Mouse (Mus musculus): ENCODE measurements around the gene Gpat2.

The Gpat2 gene

DNA sequence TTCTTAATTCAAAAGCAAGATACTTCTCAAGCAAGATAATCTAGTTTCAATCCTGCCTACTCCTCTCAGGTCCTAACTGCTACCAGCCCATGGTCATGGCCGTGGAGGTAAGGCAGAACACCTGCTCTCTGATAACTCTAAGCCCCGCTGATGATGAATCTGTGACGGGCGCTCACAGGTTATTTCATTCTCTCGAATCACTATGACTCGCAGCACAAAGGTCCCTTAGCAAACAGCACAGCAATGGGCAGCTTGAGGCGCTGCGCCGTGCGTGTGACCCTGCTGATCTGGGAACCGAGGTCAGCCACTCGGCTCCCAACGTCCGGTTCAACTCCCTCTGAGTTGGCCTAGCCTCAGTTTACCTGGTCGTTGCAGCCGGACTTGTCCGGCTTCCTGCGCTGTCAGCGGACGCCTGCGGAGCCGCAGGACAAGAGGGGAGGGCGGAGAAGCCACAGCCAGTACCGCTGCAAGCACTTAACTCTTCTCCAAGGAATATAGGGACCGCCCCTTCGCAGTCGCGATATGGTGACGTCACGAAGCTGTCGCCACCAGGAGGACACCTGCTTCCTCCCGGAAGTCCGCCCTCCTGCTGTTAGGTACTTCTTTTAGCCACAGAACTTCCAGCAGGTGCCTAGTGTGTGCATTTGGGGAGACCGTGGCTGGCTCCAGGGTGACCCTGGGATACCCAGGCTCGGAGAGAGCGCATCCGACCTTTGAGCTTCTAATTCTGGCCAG, 19.2 kb downstream of the Gpat2 start, which contains the start of gene Fahd2a:
Fahd2a (minus strand) TSS at position 511 of the 735 bp plus-strand sequence.
- DNase-seq (ENCODE audit: low spot score in 2 of 2), result peak; percentile 94

DNA sequence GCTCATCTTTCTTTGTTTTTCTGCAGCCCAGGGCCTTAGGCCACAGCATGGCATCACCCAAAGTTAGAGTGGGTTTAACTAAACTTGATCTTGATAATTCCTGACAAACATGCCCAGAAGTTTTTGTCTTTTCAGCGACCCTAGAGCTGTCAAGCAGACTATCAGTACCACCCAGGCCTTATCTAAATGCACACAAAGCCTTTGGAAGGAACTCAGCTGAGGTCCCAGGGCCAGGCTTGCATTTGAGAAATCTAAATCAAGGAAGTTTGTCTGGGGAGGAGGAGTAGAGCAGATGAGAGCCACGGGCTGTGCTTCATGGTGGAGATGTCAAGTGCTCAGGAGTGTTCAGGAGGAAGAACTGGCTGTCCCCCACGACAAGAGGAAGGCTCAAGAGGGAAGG, 21.8 kb downstream of the Gpat2 start:
- DNase-seq (ENCODE audit: low spot score in 2 of 2), result no peak

DNA sequence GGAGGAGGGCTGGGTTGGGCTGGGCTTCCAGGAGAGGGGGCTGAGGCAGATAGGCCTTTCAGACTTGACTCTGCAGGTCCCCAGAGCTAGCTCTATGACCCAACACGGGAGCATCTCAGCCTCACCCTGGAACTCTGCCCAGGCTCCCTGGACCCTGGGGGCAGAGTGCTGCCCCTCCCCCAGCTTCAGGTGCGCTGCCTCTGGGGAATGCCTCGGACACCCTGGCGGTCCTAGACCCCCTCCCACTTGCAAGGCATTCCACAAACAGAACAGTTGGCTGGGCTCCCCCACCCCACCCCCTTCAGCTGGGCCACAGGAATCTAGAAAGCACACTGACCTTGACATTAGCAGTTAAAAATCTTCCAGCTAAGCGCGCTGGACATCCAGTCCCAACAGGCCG, 24.7 kb downstream of the Gpat2 start:
- DNase-seq (ENCODE audit: low spot score in 2 of 2), result no peak

DNA sequence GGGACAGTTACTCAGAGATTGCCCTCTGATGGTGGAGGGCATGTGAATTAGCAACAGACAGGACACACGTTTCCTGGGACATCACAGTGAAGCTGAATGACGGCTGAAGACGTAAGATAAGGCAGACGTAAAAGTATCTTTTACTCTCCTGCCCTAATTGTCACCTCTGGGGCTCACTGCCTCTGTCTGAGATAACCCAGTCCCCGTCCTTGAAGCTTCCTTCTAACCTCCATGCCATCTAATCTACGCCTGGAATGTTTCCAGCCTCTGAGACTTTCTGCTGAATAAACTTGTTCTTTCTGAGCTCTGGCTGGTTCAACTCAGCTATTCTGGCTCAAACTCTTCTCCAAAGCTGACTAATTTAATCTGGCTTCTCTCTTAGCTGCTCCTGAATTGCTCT, 26.7 kb downstream of the Gpat2 start:
- DNase-seq (ENCODE audit: low spot score in 2 of 2), result no peak

DNA sequence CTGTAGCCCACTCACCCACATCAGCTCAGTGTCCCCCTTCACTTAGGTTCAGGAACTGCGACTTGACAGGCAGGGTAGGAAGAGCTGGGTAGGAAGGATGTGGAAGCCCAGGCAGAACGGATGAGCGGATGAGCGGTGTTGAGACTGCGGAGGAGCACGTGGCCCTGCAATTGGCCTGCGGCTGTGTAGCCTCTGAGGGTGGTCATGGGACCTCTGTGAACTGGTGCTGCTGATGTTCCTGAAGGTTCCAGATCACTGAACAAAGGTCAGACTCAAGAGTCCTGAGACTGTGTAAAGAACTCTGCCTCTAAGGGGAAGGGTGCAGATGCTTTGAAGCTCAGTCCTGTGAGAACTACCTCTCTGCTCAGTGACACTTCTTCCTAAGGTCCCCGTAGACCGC, 28.1 kb downstream of the Gpat2 start:
- DNase-seq (ENCODE audit: low spot score in 2 of 2), result no peak

DNA sequence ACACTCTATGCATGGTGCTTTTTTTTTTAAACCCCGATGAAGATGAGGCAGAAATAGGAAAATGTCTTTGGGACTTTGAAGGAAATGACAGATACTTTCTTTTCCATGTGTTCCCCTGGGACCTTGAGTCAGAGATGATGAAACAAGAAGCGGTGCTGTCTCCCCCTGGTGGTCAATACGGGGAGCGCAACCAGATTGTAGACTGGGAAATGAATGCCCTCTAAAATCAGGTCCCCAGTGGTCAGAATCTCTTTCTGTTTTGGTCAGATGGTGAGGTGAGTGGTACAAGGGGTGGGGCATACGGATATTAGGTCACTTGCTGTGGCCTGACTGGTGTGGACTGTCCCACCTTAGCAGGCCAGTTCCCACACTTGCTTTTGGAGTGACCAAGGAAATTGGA, 28.8 kb downstream of the Gpat2 start:
- DNase-seq (ENCODE audit: low spot score in 2 of 2), result peak; percentile 72 to 80

DNA sequence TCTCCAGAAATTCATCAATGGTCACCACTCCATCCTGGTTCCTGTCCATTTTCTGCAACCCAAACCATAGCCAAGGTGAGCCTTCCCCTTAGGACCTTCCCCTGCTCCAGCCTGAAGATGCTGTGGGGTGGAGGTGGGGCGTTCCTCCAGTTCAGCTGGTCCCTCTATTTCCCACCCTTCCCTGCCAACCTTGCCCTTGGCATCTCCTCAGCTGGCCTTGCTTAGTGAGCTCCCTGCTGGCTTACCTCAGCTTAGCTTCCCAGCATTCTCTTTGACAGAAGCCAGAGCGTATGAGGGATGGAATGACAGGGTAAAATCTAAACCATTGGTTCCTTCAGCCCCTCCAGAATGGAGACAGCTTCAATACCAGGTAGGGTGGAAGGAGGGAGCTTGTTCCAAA, 34.3 kb downstream of the Gpat2 start:
- DNase-seq (ENCODE audit: low spot score in 2 of 2), result no peak

DNA sequence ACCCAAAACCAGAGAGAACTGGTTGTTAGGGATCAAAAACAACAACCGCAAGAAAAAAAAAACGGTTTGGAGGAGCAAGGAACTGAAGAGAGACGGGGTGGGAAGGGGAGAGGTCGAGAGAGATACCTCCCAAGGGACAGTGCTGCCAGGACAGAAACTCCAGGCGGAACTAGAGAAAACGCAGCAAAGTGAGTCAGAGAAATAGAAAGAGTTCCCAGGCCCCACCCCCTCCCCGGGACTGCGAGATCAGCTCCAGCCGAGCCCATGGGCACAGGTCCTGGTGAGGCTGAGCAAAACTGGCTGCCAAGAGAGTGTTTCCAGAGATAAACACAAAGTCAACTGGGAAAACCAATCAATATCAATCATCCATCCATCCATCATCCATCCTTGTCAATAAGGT, 36.4 kb downstream of the Gpat2 start:
- DNase-seq (ENCODE audit: low spot score in 2 of 2), result no peak

DNA sequence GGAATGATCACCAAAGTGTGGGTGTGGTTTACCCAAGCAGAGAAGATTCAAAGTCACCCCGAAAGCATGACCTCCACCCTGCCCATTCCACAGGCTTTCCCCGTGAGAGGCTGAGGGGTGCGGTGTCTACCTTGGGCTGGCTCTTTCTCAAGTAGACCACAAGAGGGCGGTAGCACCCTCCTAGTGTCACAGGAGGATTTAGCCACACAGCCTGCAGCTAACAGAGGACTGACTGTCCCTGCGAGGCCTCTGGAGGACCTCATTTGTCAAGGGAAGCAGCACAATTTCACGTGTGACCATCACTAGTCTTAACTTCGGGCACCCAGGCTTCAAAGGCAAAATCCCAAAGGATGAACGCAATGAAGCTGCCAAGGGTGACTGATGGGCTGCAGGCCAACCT, 37.3 kb downstream of the Gpat2 start:
- DNase-seq (ENCODE audit: low spot score in 2 of 2), result peak; percentile 68 to 80

DNA sequence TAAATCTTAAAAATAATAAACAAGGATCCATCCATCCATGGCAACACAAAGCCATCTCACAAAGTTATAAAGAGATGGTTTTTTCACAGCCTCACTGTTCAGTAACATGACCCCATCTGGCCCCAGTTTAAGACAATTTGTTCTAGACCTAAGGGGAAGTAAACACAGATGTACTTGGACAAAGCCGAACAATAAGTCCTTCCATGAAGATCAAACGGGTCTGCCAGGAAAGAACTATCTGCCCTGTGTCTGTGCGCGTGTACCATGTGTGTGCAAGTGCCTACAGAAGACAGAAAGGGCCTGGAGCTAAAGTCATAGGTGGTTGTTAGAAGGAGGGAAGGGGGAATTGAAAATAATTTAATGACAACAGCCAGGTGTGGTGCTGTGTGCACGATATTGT, 45.2 kb downstream of the Gpat2 start:
- no peak for DNase-seq (ENCODE audit: low spot score in 2 of 2)

DNA sequence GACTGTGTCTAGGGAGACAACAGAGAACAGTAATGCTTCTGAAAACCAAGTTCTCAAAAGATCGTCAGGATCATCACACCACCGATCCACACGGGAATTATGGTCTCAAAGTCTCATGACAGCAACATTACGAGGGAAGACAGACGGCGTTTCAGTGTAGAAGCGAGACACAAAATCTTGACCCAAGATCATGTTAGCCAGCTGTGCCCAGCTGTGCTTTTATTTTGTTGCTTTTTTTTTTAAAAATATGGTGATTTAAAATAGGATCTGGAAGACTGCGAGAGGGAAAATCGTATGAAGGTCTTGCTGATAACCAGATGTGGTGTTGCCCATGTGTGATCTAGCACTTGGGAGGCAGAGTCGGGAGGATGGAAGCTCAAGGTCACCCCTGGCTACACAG, 45.7 kb downstream of the Gpat2 start:
- DNase-seq (ENCODE audit: low spot score in 2 of 2), result no peak

DNA sequence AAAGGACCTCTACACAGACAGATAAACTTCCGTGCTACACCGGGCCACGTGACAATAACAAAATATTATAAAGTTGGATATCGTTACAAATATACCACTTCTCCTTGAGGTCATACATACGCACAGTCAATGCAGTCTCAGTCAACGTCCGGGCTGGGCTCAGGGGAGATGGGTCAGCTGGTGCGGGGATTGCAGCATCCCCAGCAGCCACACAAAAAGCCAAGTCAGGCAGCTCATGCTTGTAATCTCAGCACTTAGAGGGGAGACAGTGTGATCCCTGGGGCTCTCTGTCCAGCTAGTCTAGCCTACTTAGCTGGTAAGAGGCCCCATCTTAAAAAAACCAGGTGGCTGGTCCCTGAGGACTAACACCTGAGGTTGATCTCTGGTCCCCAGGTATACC, 46.3 kb downstream of the Gpat2 start:
- DNase-seq (ENCODE audit: low spot score in 2 of 2), result no peak

DNA sequence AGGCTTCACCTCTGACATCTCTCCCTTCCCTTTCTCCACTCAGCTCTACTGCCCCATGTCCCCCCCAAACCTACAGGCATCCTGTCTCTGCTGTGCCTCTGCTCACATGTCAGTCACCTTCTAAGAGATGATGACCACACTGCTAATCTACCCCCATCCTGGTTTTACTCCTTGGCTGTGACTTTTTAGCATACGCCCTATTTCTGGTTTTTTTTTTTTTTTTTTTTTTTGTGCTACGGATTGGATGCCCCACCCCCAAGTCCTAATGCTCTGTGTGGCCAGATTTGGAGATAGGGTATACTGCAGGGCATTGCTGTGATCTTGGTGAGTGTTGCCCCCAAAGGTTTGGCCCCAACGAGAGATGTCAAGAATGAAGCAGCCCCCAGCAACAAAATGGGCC, 47.3 kb downstream of the Gpat2 start:
- DNase-seq (ENCODE audit: low spot score in 2 of 2), result no peak

DNA sequence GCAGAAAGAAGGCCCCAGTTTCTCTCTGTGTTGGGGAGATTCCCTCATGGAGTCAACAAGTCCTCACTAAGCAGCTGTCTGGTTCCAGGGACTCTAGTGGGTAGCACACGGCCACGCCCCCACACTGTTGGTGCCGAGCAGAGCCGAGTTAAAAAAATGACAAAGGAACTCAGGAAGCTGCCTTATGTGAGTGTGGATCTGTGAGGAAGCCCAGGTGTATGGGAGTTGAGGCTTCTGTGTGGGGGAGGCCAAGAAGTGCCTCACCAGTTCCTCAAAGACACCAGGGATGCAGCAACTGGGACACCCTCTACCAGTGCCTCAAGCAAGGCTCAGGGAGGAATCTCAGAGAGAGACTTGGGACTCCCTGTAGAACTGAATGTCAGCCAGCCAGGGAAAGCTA, 54.2 kb downstream of the Gpat2 start:
- no peak for DNase-seq (ENCODE audit: low spot score in 2 of 2)

DNA sequence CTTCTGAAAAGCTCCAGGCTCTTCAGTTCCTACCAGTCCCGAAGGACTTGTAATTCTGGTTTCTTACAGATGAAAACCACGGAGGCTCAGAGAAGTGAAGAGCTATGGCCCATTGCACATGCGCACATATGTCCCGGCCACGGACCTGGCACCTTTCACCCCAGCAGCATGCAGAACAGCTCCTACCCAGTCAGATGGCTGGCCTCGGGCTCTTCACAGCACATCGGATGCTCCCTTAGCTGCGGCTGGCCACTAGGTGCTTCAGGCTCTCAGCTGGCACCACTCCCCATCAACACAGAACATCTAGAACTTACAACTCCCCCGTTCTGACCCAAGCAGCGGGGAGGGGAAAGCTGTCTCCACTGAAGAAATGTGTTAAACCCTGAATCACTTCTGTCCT, 54.8 kb downstream of the Gpat2 start:
- no peak for DNase-seq (ENCODE audit: low spot score in 2 of 2)

DNA sequence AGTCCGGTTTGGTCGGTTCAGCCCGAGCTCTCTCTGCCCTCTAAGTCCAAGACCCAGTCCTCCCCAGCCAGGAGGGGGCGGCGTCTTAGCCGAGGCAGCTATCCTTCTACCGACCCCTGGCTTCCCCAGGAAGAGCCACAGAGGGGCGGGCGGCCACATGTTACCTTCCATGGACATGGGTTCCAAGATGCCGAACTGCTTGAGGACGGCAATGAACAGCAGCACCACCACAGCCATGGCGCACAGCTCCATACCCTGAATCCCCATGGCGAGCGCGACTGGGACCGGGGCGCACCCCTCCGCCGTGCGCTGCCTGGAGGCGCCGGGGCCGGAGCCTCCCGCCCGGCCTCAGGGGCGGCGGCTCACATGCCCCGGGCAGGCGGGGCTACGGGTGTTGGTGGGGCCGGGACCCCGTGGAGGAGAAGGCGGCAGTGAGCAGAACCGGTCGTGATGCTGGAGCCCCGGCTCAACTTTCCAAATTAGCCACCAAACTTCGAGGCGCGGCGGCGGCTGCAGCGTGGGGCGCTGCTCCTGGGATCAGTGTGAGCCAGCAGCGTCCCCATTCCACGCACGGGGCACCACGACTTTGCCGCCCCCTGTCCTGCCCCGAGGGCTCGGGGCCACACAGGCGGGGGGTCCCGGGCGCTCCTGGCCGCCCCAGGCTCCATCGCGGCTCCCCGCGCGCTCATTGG, 57.0 kb downstream of the Gpat2 start:
- no peak for DNase-seq (ENCODE audit: low spot score in 2 of 2)

DNA sequence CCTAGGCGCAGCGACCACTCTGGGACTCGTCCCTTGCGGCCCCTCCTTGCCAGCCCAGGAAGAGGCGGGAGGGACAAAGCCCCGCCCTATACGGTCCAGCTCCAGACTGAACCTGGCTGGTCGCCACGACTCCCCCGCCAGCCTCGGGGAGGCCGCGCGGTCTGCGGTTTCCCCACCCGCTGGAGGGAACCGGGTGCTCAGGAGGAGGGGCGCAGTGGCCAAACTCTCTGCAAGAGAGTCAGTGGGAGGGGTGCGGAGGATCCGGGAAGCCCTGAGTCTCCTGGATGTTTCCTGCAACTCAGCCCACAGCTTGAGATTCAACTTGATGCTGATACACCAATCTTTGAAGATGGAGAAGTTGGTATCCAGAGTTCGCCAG, 57.5 kb downstream of the Gpat2 start:
- DNase-seq (ENCODE audit: low spot score in 2 of 2), result peak; percentile 56 to 71

DNA sequence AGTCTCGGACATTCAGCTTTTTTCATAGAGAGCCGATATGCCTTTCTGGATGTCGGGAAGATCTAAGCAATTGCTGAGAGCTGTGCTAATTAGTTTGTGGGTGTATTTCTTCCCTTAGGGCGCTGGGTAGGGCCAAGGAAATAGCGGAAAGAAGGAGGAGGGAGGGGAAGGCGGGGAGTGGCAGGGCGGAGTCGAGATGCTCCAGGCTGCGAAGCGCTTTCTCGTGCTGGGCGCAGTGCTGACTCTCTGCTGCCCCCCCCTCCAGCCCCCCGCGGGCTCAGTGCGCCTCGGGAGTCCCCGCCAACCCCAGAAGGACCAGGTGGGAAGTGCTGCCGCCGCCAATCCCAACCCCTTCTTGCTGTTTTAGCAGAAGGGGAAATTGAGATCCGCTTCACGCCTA, 58.0 kb downstream of the Gpat2 start:
- no peak for DNase-seq (ENCODE audit: low spot score in 2 of 2)

DNA sequence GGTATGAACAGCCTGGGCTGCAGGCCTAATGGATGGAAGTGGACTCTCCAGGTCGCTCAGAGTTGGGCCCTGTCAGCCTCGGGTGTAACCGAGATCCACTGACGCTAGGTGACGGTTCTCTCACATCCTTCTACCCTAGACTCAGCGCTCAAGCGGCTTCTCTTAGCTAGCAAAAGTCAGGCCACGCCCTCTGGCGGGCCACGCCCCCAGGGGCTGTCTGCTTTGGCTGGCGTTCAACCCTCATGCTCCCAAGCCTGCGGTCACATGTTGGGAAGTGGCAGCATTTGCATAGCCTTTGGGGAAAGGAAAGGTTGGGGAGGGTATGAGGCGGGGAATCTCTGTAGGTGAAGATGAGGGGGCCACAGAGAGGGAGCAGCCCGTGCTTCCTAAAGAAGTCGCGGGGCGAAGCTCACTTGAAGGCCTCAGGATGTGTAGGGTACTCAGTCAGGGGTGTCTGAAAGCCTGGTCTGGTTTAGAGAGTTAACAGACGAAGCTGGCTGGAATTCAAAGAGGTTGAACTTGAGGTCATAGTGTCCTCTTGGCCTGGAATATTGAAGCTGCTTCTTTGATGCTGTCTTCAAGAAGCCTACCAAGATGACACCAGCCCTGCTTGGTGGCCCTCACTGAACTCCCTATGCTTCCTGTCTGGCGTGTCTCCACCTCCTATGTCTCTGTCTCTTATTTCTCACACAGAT, 59.6 kb downstream of the Gpat2 start:
- DNase-seq (ENCODE audit: low spot score in 2 of 2), result peak; percentile 60 to 62
